Mouse (Mus musculus) cortical plate, adult 2 months (tissue): ENCODE results near the gene Me3.

ENCODE experiments used
- CTCF ChIP-seq: fragments of 200-500 bp; IDR thresholded peaks from 2 replicates; pipeline ENCODE4 v1.5.1; 2011; ENCODE audit warnings: mild to moderate bottlenecking, control low read depth, low read length; ENCODE audit not compliant: insufficient read depth; ENCODE audit errors: extremely low read depth
- POLR2A ChIP-seq: fragments of 200-500 bp; IDR thresholded peaks from 2 replicates; pipeline ENCODE4 v1.6.1; 2011; ENCODE audit warnings: mild to moderate bottlenecking, low read length, control low read depth; ENCODE audit not compliant: insufficient read depth; ENCODE audit errors: extremely low read depth

DNA sequence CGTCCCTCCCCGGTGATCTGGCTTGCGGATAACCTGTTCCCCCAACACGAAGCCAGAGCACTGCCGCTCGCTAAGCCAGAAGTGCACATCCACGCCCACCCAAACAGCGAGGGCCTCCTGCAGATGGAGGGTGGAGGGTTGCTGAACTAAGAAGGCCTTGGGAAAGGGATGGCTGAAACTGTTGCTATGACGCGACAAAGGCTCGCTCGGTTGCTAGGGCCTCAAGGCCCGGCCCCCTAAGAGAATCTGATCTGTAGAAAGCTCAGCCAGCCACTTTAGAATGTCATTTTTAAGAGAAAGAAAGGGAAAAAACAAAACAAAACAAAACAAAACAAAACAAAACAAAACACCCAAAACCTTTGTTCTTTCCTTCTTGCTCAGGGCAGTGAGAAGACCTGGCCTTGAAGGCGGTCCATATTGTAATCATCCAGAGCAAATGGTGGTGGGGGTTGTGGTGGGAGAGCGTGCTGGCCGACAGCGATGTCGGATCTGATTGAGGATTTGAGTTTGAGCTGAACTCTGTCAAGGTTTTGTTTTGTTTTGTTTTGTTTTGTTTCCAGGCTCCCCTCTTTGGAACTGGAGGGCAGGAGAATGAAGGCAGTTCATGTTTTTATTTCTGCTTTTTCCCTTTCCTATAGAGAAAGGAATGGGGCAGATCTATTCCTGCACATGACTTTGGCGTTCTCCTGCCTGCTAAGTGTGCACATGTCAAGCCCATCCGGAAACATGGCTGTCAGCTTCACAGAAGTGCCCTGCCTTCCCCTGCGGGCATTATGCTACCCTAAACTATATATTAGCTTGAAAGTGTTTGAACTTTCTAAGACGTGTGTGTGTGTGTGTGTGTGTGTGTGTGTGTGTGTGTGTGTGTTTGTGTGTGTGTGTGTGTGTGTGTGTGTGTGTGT is 271.5 kb downstream of the Me3 start, which contains the start of gene Ccdc81:
- TF ChIP-seq CTCF (no peak), POLR2A (no peak)
